Mouse (Mus musculus) cortical plate, adult 2 months (tissue): ENCODE results near the gene Bhlha15. TPM values are rescaled to one million over a fixed set of nuclear protein-coding genes. Genes with fewer than 3 reads are reported as not detected.

Experiments
- H3K27ac ChIP-seq: fragments of 200-500 bp; 2 replicates; pipeline ENCODE4 v1.5.1; 2012; ENCODE audit warnings: low read length, control low read depth, inconsistent platforms; ENCODE audit not compliant: insufficient read depth
- H3K4me1 ChIP-seq: fragments of 200-500 bp; 2 replicates; pipeline ENCODE4 v1.6.1; 2011; ENCODE audit warnings: low read length; ENCODE audit not compliant: control insufficient read depth, insufficient read depth
- H3K4me3 ChIP-seq: fragments of 200-500 bp; 2 replicates; pipeline ENCODE4 v1.5.1; 2011; ENCODE audit warnings: mild to moderate bottlenecking, low read length, control low read depth; ENCODE audit not compliant: insufficient read depth
- CTCF ChIP-seq: fragments of 200-500 bp; IDR thresholded peaks from 2 replicates; pipeline ENCODE4 v1.5.1; 2011; ENCODE audit warnings: mild to moderate bottlenecking, control low read depth, low read length; ENCODE audit not compliant: insufficient read depth; ENCODE audit errors: extremely low read depth
- POLR2A ChIP-seq: fragments of 200-500 bp; IDR thresholded peaks from 2 replicates; pipeline ENCODE4 v1.6.1; 2011; ENCODE audit warnings: mild to moderate bottlenecking, low read length, control low read depth; ENCODE audit not compliant: insufficient read depth; ENCODE audit errors: extremely low read depth
- polyA plus RNA-seq: library from polyadenylated mRNA; depleted of rRNA; stranded (reverse); fragments of >200 nt; gene quantifications from 2 replicates; pipeline ENCODE4 v1.2.3, GENCODE M21; 2012

Gene Bhlha15
- polyA plus RNA-seq, 1 experiment = 0.08 TPM

DNA sequence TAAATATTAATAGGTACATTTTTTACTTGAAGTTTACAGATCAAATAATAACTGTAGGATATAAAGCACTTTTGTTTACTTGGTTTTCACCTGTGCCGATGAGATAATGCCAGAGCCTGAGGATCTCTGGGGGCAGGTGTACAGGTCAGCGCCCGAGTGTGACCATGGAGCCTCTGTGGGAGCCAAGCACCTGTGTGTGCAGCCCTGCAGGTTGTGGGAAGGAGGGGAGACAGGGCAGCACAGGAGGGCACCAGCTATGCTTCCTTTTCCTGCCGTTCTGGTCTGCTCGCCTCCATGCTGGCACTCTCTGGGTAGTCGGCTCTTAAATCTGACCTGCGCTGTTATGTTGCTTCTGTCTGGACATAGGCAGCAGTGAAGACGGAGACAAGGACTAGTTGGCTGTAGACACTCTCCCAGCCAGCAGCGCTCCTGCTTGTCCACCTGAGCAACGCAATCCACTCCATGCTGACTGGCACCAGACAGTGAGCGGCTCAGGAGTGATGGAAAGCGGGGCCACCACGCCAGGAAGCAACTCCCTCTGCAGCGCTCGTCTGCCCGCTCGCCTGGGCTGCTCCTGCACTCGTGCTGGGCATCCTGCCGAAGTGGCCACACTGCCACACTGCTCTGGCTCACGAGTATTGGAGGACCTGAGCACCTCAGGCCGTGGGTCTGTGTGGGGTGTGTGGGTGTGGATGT lies 5.6 kb upstream of the Bhlha15 start:
- no peak for TF ChIP-seq CTCF
- TF ChIP-seq POLR2A = no peak
- no peak overlapping the region for H3K27ac ChIP-seq
- H3K4me1 ChIP-seq = no peaks in the 10 kb centered on the region
- H3K4me3 ChIP-seq = no peak overlapping the region

DNA sequence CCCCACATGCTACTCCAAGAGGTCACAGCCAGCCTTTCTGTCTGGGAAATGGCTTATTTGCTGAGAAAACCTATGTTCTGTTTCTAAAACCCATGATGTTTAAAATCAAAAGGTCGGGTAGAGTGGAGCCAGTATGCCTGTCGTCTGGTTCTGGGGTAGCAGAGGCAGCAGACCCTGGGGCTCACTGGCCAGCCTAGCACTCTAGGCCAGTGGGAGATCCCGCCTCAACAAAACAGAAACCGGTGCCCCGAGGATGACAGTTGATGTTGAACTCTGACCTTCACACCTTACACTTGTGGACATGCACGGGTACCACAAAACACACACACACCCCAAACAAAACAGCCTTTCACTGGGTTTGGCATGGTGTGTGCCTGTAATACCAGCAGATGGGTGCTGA lies 1.7 kb upstream of the Bhlha15 start:
- no peak overlapping the region for H3K27ac ChIP-seq
- TF ChIP-seq CTCF (no peak), POLR2A (no peak)

DNA sequence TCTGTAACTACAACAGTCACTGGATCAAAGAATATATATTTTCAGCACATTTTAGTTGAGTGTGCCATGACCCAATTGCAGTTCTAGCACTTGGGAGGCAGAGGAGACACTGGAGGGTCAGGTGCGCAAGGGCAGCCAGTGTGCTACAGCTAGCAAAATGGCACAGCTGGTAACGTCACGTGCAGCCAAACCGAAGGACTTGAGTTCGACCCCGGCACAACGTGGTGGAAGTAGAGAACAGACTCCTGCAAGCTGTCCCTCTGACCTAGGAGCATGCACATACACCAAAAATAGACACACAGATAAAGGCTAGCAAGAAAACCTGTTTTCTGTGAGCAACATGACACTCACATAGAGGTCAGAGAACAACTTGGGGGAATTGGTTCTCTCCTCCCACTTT lies 759 bp upstream of the Bhlha15 start:
- TF ChIP-seq CTCF = no peak
- Histone ChIP-seq H3K4me3 (no peak overlapping the region), H3K4me1 (no peaks in the 10 kb centered on the region), H3K27ac (no peak overlapping the region)

More for the DNA sequence above, 1.7 kb upstream of the Bhlha15 start:
- Histone ChIP-seq H3K4me1 (no peaks in the 10 kb centered on the region), H3K4me3 (no peak overlapping the region)

DNA sequence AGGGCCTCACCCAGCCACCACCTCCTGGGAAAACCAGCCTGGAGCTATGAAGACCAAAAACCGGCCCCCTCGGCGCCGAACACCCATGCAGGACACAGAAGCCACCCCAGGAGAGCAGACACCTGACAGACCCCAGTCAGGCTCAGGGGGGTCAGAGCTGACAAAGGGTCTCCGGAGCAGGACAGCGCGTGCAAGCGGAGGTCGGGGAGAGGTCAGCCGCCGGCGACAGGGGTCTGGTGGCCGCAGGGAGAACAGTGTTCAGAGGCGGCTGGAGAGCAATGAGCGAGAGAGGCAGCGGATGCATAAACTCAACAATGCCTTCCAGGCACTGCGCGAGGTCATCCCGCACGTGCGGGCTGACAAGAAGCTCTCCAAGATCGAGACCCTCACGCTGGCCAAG lies 940 bp downstream of the Bhlha15 start:
- H3K4me3 ChIP-seq = no peak overlapping the region
- no peak overlapping the region for H3K27ac ChIP-seq
- no peak for TF ChIP-seq CTCF
- TF ChIP-seq POLR2A = no peak
- no peaks in the 10 kb centered on the region for H3K4me1 ChIP-seq

DNA sequence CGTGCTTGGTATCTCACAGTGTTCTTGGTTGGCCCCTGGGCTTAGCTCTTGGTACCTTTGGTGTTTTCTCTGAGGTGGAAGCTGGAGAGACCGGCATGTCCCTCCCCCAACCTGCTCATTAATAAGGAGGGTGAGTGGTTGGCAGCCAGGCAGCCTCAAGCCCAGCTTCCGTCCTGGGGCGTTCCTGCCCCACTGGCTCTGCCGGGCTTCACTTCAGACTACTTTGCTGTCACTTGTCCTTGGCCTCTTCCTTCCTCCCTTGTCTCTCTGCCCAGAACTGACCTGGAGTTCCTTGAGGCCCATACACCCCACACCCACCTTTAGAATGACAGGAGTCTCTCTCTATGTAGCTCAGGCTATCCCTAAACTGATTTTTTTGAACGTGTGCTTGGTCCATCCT lies 2.6 kb downstream of the Bhlha15 start:
- Histone ChIP-seq H3K27ac (no peak overlapping the region), H3K4me1 (no peaks in the 10 kb centered on the region), H3K4me3 (no peak overlapping the region)
- TF ChIP-seq CTCF (no peak), POLR2A (no peak)

DNA sequence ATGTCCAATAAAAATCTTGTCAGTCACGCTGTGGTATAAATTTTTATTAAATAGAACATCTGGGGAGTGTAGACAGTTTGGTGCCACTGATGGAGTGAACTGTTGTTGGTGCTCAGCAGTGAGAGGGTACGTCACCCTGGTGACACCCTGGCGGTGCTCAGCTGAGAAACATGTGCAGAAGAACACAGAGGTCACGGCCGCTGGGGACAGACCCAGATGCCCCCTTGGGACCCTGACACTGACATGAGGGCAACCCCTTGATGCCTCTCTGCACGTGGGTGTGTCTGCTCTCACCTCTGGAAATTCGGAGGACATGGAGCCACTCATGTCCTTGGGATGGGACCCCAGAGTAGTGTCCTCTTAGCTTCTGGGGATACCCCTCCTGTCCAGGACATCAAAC lies 4.3 kb downstream of the Bhlha15 start:
- TF ChIP-seq CTCF (no peak), POLR2A (no peak)
- no peaks in the 10 kb centered on the region for H3K4me1 ChIP-seq
- H3K27ac ChIP-seq = no peak overlapping the region
- no peak overlapping the region for H3K4me3 ChIP-seq

DNA sequence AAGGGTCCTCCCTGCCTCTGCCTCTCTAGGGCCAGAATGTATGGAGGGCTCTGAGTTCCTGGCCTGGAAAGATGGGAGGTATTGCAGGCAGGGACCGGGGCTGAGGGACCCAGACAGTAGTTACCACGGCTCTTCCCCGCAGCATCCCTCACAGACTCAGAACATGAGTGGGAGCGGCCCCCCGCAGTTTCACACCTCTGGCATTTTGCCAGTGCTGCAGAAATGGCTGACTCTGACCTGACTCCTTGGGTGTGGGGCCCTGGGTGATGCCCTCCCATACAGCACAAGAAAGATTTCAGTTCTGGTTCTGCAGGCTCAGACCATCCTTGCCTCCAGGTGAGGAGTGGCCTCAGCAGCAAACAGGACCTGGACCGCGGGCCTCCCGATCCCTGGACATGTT lies 5.5 kb downstream of the Bhlha15 start:
- no peaks in the 10 kb centered on the region for H3K4me1 ChIP-seq
- no peak overlapping the region for H3K4me3 ChIP-seq
- TF ChIP-seq POLR2A (no peak), CTCF (no peak)
- H3K27ac ChIP-seq = no peak overlapping the region

DNA sequence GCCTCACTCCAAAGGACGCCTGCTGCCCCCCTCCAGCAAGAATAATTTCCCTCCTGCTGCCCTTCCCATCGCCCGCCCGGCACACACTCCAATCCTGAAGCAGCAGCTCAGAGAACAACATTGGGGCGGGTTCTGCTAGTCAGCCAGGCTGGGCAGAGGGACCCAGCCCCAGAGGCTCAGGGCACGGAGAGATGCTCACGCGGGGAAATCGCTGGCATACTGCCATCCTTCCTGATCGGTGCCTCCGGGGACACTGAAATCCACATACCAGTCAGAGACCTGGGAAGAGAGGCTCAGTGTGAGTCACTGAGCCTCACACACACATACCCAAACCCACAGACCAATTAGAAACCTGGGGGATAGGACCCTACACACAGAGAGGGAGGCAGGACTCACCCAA lies 10.5 kb downstream of the Bhlha15 start:
- H3K27ac ChIP-seq = no peak overlapping the region
- H3K4me1 ChIP-seq = no peaks in the 10 kb centered on the region
- TF ChIP-seq POLR2A (no peak), CTCF (no peak)
- H3K4me3 ChIP-seq = no peak overlapping the region

DNA sequence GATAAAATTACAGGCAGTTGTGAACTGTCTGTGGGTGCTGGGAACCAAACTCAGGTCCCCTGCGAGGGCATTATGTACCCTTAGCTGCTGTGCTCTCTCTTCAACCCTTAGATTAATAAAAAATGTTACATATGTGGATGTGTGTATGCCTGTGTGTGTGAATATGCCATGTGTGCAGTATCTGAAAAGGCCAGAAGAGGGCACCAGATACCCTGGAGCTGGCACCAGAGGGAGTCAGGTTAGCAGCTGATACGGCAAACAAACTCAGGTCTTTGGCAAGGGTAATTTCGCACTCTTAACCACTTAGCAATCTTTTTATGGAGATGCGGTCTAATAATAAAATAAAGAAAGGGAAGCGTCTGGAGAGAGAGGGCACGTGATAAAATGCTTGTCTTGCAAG lies 12.3 kb downstream of the Bhlha15 start:
- Histone ChIP-seq H3K27ac (no peak overlapping the region), H3K4me1 (no peaks in the 10 kb centered on the region), H3K4me3 (no peak overlapping the region)
- no peak for TF ChIP-seq CTCF
- TF ChIP-seq POLR2A = no peak

DNA sequence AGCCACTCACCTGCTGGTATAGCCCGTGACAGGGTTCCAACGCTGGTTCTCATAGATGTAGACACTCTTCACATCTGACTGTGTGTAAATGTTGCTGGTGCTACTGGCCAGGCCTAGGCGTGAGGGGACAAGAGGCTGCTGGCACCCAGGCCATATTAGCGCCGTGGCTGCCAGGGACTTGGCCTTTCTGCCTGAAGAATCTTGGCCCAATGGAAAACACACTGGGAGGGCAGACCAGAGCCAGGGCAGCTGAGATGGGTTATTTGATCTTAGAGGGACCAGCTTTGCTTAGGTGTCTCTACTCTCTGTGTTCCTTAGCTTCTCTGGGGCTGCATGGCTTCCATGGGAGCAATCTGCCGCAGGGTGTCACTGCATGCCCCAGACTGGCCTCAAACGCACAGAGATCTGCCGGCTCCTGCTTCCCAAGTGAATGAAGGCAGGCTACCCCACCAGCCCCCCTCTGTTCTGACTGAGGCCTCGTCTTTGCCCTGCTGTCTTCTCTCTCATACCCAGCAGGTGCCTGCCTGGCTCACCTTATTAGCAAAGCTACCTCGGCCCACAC lies 13.4 kb downstream of the Bhlha15 start:
- Histone ChIP-seq H3K4me1 (no peaks in the 10 kb centered on the region), H3K27ac (no peak overlapping the region), H3K4me3 (no peak overlapping the region)
- TF ChIP-seq CTCF = no peak
